Mouse (Mus musculus) liver, embryonic 14.5 days (tissue): Measurements from ENCODE around the gene Snrk.

ENCODE experiments used
- CTCF ChIP-seq: IDR thresholded peaks from 2 replicates; pipeline ENCODE4 v1.5.1; 2016; ENCODE audit warnings: antibody characterized with exemption, low read depth, control low read depth
- EP300 ChIP-seq: IDR thresholded peaks from 2 replicates; pipeline ENCODE4 v1.6.1; 2016; ENCODE audit warnings: antibody characterized with exemption, low read depth

DNA sequence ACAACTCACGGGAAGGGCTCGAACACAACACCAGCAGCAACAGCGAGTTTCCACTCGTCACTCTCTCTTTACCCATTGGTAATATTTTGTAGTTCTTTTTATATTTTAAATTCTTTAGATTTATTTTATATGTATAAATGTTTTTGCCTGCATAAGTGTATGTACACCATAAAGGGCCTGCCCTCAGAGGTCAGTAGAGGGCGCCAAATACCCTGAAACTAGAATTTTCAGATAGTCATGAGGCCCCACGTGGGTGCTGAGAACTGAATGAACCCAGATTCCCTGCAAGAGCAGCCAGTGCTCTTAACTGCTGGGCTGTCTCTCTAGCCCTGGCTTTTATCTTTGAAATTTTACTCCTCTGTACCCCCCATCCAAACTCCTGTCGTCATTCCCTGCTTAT is 87.4 kb downstream of the Snrk start:
- TF ChIP-seq CTCF (peak; percentile 27), EP300 (no peak)
